Mouse (Mus musculus) kidney, adult 11 months (tissue): ENCODE results near the gene Gtdc1.

Experiments used
- DNase-seq: peaks from one replicate; pipeline ENCODE4 v3.0.0; 2022

Gtdc1 gene

GRCm38 (mm10) chr2:44927482-44927811 lies at the start of gene Gtdc1:
TSS of gene Gtdc1 (minus strand) at chr2:44927657.
- DNase-seq = no peak

GRCm38 (mm10) chr2:44977051-44977450 lies 49.6 kb upstream of the Gtdc1 start:
- no peak for DNase-seq

GRCm38 (mm10) chr2:44976484-44976883 lies 49.0 kb upstream of the Gtdc1 start:
- no peak for DNase-seq

- no peak for DNase-seq
Measured at GRCm38 (mm10) chr2:44973828-44974227, 46.4 kb upstream of the Gtdc1 start.

GRCm38 (mm10) chr2:44970087-44970646 lies 42.7 kb upstream of the Gtdc1 start:
- no peak for DNase-seq

- DNase-seq = no peak
Measured at GRCm38 (mm10) chr2:44969640-44970039, 42.2 kb upstream of the Gtdc1 start.

- DNase-seq = no peak
Measured at GRCm38 (mm10) chr2:44969226-44969625, 41.8 kb upstream of the Gtdc1 start.

- no peak for DNase-seq
Measured at GRCm38 (mm10) chr2:44965834-44966555, 38.5 kb upstream of the Gtdc1 start.

- DNase-seq = no peak
Measured at GRCm38 (mm10) chr2:44962620-44963019, 35.2 kb upstream of the Gtdc1 start.

GRCm38 (mm10) chr2:44961192-44961591 lies 33.7 kb upstream of the Gtdc1 start:
- no peak for DNase-seq

GRCm38 (mm10) chr2:44960561-44960960 lies 33.1 kb upstream of the Gtdc1 start:
- no peak for DNase-seq

GRCm38 (mm10) chr2:44957329-44957797 lies 29.9 kb upstream of the Gtdc1 start:
- no peak for DNase-seq

- no peak for DNase-seq
Measured at GRCm38 (mm10) chr2:44956232-44956631, 28.8 kb upstream of the Gtdc1 start.

- DNase-seq = no peak
Measured at GRCm38 (mm10) chr2:44955506-44955905, 28.0 kb upstream of the Gtdc1 start.

GRCm38 (mm10) chr2:44954180-44954579 lies 26.7 kb upstream of the Gtdc1 start:
- no peak for DNase-seq

- DNase-seq = peak; percentile 70
Measured at GRCm38 (mm10) chr2:44952830-44953422, 25.5 kb upstream of the Gtdc1 start.

- peak; percentile 15 for DNase-seq
Measured at GRCm38 (mm10) chr2:44951651-44952213, 24.3 kb upstream of the Gtdc1 start.

GRCm38 (mm10) chr2:44944689-44945088 lies 17.2 kb upstream of the Gtdc1 start:
- DNase-seq = no peak

- DNase-seq = no peak
Measured at GRCm38 (mm10) chr2:44930951-44931350, 3.5 kb upstream of the Gtdc1 start.

GRCm38 (mm10) chr2:44928631-44929030 lies 1.2 kb upstream of the Gtdc1 start:
- peak; percentile 42 for DNase-seq

- DNase-seq = peak; percentile 95
Measured at GRCm38 (mm10) chr2:44926683-44927481, 575 bp downstream of the Gtdc1 start.

GRCm38 (mm10) chr2:44926167-44926682 lies 1.2 kb downstream of the Gtdc1 start:
- DNase-seq = no peak

- no peak for DNase-seq
Measured at GRCm38 (mm10) chr2:44924618-44925017, 2.8 kb downstream of the Gtdc1 start.
